Mouse (Mus musculus): ENCODE measurements around the gene Tapbpl. TPM values are rescaled to one million over a fixed set of nuclear protein-coding genes. Genes with fewer than 3 reads are reported as not detected.

Gene Tapbpl
- total and polyA plus RNA-seq, 3 experiments: 4.1 to 7.4 (median 6.6) TPM

GRCm38 (mm10) chr6:125193390-125193789, 38.3 kb downstream of the Tapbpl start:
- H3K4me1 ChIP-seq (ENCODE audit: control insufficient read depth, insufficient read depth, low read length): peaks cover 3% of the 10 kb centered on the region
- no peak overlapping the region for H3K9ac ChIP-seq (ENCODE audit: low read depth, low read length)
- H3K36me3 ChIP-seq (ENCODE audit: control insufficient read depth, insufficient read depth, low read length): peaks cover 9% of the 10 kb centered on the region
- no peaks in the 10 kb centered on the region for H3K27me3 ChIP-seq (ENCODE audit: control insufficient read depth, insufficient read depth, low read length)
- H3K79me2 ChIP-seq (replicated peaks; ENCODE audit: control insufficient read depth, insufficient read depth, low read length): no peaks in the 10 kb centered on the region
- 30% methylated on average over 7 of the region's 7 CpGs for WGBS
- TF ChIP-seq CTCF (IDR thresholded peaks at IDR 0.05): no peak
- TF ChIP-seq POLR2A (IDR thresholded peaks at IDR 0.05; ENCODE audit: insufficient read depth, low read depth, low read length): no peak
- no peak for TF ChIP-seq EP300 (IDR thresholded peaks at IDR 0.05; ENCODE audit: insufficient read depth, low read depth, low read length)
- DNase-seq: no peak
- intact Hi-C loops (cut with DNase I): loop anchor here (2.0 kb wide), 1 partner anchor 21 kb away; the partner anchor contains the start of gene Vamp1
- H3K4me3 ChIP-seq: no peak overlapping the region
- H3K27ac ChIP-seq: no peak overlapping the region

GRCm38 (mm10) chr6:125192841-125193240, 38.8 kb downstream of the Tapbpl start:
- H3K27ac ChIP-seq: peak overlapping the region; percentile 97
- peak overlapping the region; percentile 67 for H3K4me3 ChIP-seq
- no peaks in the 10 kb centered on the region for H3K27me3 ChIP-seq (ENCODE audit: control insufficient read depth, insufficient read depth, low read length)
- DNase-seq: no peak
- 14% methylated on average over 5 of the region's 5 CpGs for WGBS
- intact Hi-C loops (cut with DNase I): loop anchor here (2.0 kb wide), 1 partner anchor 22 kb away; the partner anchor contains the start of gene Vamp1
- TF ChIP-seq POLR2A (IDR thresholded peaks at IDR 0.05; ENCODE audit: insufficient read depth, low read depth, low read length): no peak
- TF ChIP-seq EP300 (IDR thresholded peaks at IDR 0.05; ENCODE audit: insufficient read depth, low read depth, low read length): no peak
- TF ChIP-seq CTCF (IDR thresholded peaks at IDR 0.05): no peak
- H3K4me1 ChIP-seq (ENCODE audit: control insufficient read depth, insufficient read depth, low read length): peaks cover 3% of the 10 kb centered on the region
- H3K9ac ChIP-seq (ENCODE audit: low read depth, low read length): peak overlapping the region; percentile 77
- no peaks in the 10 kb centered on the region for H3K79me2 ChIP-seq (replicated peaks; ENCODE audit: control insufficient read depth, insufficient read depth, low read length)
- H3K36me3 ChIP-seq (ENCODE audit: control insufficient read depth, insufficient read depth, low read length): peaks cover 9% of the 10 kb centered on the region

GRCm38 (mm10) chr6:125192016-125192714, 39.5 kb downstream of the Tapbpl start:
- peaks cover 9% of the 10 kb centered on the region for H3K36me3 ChIP-seq (ENCODE audit: control insufficient read depth, insufficient read depth, low read length)
- WGBS: under 1% methylated on average over 34 of the region's 34 CpGs
- H3K79me2 ChIP-seq (replicated peaks; ENCODE audit: control insufficient read depth, insufficient read depth, low read length): no peaks in the 10 kb centered on the region
- no peaks in the 10 kb centered on the region for H3K27me3 ChIP-seq (ENCODE audit: control insufficient read depth, insufficient read depth, low read length)
- peak overlapping the region; percentile 97 for H3K27ac ChIP-seq
- intact Hi-C loops (cut with DNase I): loop anchor here (2.0 kb wide), 1 partner anchor 23 kb away; the partner anchor contains the start of gene Vamp1
- H3K4me3 ChIP-seq: peak overlapping the region; percentile 67
- peak; percentile 90 to 92 for DNase-seq
- H3K9ac ChIP-seq (ENCODE audit: low read depth, low read length): peak overlapping the region; percentile 77
- peaks cover 3% of the 10 kb centered on the region for H3K4me1 ChIP-seq (ENCODE audit: control insufficient read depth, insufficient read depth, low read length)
- peak; percentile 60; the same call in 1 of the 2 replicates for TF ChIP-seq POLR2A (IDR thresholded peaks at IDR 0.05; ENCODE audit: insufficient read depth, low read depth, low read length)
- TF ChIP-seq EP300 (IDR thresholded peaks at IDR 0.05; ENCODE audit: insufficient read depth, low read depth, low read length): no peak
- TF ChIP-seq CTCF (IDR thresholded peaks at IDR 0.05): no peak

GRCm38 (mm10) chr6:125191332-125192015, 40.2 kb downstream of the Tapbpl start, which contains the start of the genes Ncapd2 and Mrpl51:
Ncapd2 (minus strand) TSS chr6:125191701.
Mrpl51 (plus strand) TSS chr6:125191801.
- peak; percentile 97 for DNase-seq
- Histone ChIP-seq H3K79me2 (replicated peaks; ENCODE audit: control insufficient read depth, insufficient read depth, low read length) (no peaks in the 10 kb centered on the region), H3K4me1 (ENCODE audit: control insufficient read depth, insufficient read depth, low read length) (peaks cover 3% of the 10 kb centered on the region), H3K36me3 (ENCODE audit: control insufficient read depth, insufficient read depth, low read length) (peaks cover 9% of the 10 kb centered on the region), H3K27me3 (ENCODE audit: control insufficient read depth, insufficient read depth, low read length) (no peaks in the 10 kb centered on the region), H3K27ac (peak within 1 kb of the TSS; percentile 97), H3K4me3 (peak within 1 kb of the TSS; percentile 67), H3K9ac (ENCODE audit: low read depth, low read length) (peak within 1 kb of the TSS; percentile 77)
- WGBS: under 1% methylated on average over 54 of the region's 54 CpGs
- intact Hi-C loops (cut with DNase I): loop anchor here (2.0 kb wide), 2 partner anchors 21 to 23 kb away; partner anchors contain the start of gene Vamp1
- TF ChIP-seq CTCF (IDR thresholded peaks at IDR 0.05) (peak; percentile 49), EP300 (IDR thresholded peaks at IDR 0.05; ENCODE audit: insufficient read depth, low read depth, low read length) (no peak)

- Histone ChIP-seq H3K79me2 (replicated peaks; ENCODE audit: control insufficient read depth, insufficient read depth, low read length) (no peaks in the 10 kb centered on the region), H3K36me3 (ENCODE audit: control insufficient read depth, insufficient read depth, low read length) (peaks cover 9% of the 10 kb centered on the region), H3K27me3 (ENCODE audit: control insufficient read depth, insufficient read depth, low read length) (no peaks in the 10 kb centered on the region), H3K9ac (ENCODE audit: low read depth, low read length) (no peak overlapping the region; the same call in 1 of the 2 replicates), H3K4me3 (peak overlapping the region; percentile 67), H3K4me1 (ENCODE audit: control insufficient read depth, insufficient read depth, low read length) (peaks cover 3% of the 10 kb centered on the region), H3K27ac (peak overlapping the region; percentile 97)
- no peak for TF ChIP-seq POLR2A (IDR thresholded peaks at IDR 0.05; ENCODE audit: insufficient read depth, low read depth, low read length)
- TF ChIP-seq EP300 (IDR thresholded peaks at IDR 0.05; ENCODE audit: insufficient read depth, low read depth, low read length): no peak
- no peak for TF ChIP-seq CTCF (IDR thresholded peaks at IDR 0.05)
- DNase-seq: no peak
- intact Hi-C loops (cut with DNase I): loop anchor here (2.0 kb wide), 1 partner anchor 20 kb away; no protein-coding TSS in a partner anchor
Observed at GRCm38 (mm10) chr6:125190816-125191215, 40.8 kb downstream of the Tapbpl start.

Measured in heart, adult 2 months (tissue).